Mouse (Mus musculus): Measurements from ENCODE around the gene Sbno1. TPM values are rescaled to one million over a fixed set of nuclear protein-coding genes. Genes with fewer than 3 reads are reported as not detected.
A peak's percentile ranks its signal among the peaks of the same experiment; 100 is the strongest.

The Sbno1 gene
- total and polyA plus RNA-seq, 3 experiments, result 32.4 to 500 (median 38.8) TPM

DNA sequence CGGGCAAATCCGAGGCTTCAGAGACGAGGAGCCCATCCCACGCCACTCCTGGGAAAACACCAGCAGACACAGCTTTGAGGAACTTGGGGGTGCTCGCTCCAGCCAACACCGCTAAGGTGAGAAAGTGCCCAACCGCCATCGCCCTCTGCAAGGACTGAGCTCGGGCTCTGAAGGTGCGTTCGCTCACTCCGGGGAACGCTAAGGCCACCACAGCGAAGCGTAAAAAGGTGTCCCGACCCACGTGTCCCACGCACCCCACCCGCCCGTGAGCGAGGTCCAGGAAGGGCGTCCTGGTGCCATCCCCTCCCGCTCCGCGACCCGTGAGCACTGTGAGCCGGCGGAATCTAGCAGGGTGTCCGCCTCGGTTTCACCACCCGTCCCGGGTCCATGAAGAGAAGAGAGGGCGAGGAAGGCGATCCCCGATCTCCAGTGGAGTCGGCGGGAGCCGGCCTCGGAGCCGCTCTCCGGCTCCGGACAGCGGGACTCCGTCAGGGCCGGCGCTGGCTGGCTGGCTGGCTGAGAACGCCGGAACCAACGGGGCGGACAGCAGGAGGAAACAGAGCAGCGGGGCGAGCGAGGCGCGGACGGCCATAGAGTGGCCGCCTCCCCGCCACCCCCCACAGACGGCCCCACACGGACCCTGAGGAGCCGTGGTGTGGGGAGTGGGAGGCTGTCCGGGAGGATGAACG is 934 bp downstream of the Sbno1 start:
- peak; percentile 63 for DNase-seq (ENCODE audit: low read depth, low spot score)
- Histone ChIP-seq H3K36me3 (ENCODE audit: control insufficient read depth in 1 of 2, insufficient read depth in 2 of 2, low read length in 2 of 2) (peaks cover 0 to 36% of the 10 kb centered on the region in 2 experiments; a peak in 2 of 4 replicates), H3K27ac (ENCODE audit: control insufficient read depth, low read depth, low read length) (peak overlapping the region; percentile 82), H3K9me3 (replicated peaks; ENCODE audit: insufficient read depth, low read length) (no peaks in the 10 kb centered on the region), H3K4me3 (ENCODE audit: control insufficient read depth in 1 of 2, insufficient read depth in 1 of 2, low read depth in 2 of 2, low read length in 2 of 2) (peak overlapping the region; percentile 84 to 100), H3K27me3 (ENCODE audit: control insufficient read depth in 1 of 2, insufficient read depth in 2 of 2, low read length in 2 of 2) (no peaks in the 10 kb centered on the region), H3K4me1 (ENCODE audit: control insufficient read depth in 1 of 2, insufficient read depth in 2 of 2, low read length in 2 of 2) (peaks cover 8 to 11% of the 10 kb centered on the region in 2 experiments), H3K9ac (ENCODE audit: control insufficient read depth, low read depth, low read length, poor library complexity, severe bottlenecking) (peak overlapping the region; percentile 100), H3K79me2 (ENCODE audit: control insufficient read depth, insufficient read depth, low read length, poor library complexity) (peaks cover 53% of the 10 kb centered on the region)
- TF ChIP-seq NELFE (IDR thresholded peaks at IDR 0.05; ENCODE audit: low read depth, low read length) (0 out of 2 replicates have a peak, but pooled peaks have one; percentile 2), KAT2A (conservative IDR thresholded peaks at IDR 0.05; ENCODE audit: low read depth, low read length) (no peak), ELF1 (IDR thresholded peaks at IDR 0.05; ENCODE audit: low read depth, low read length) (no peak)

- peak; percentile 77 for DNase-seq (ENCODE audit: low read depth, low spot score)
- Histone ChIP-seq H3K4me3 (ENCODE audit: control insufficient read depth in 1 of 2, insufficient read depth in 1 of 2, low read depth in 2 of 2, low read length in 2 of 2) (peak overlapping the region; percentile 84 to 100), H3K4me1 (ENCODE audit: control insufficient read depth in 1 of 2, insufficient read depth in 2 of 2, low read length in 2 of 2) (peaks cover 13 to 16% of the 10 kb centered on the region in 2 experiments), H3K79me2 (ENCODE audit: control insufficient read depth, insufficient read depth, low read length, poor library complexity) (peaks cover 58% of the 10 kb centered on the region), H3K9me3 (replicated peaks; ENCODE audit: insufficient read depth, low read length) (no peaks in the 10 kb centered on the region), H3K27ac (ENCODE audit: control insufficient read depth, low read depth, low read length) (peak overlapping the region; percentile 82), H3K36me3 (ENCODE audit: control insufficient read depth in 1 of 2, insufficient read depth in 2 of 2, low read length in 2 of 2) (peaks cover 0 to 42% of the 10 kb centered on the region in 2 experiments; a peak in 2 of 4 replicates), H3K9ac (ENCODE audit: control insufficient read depth, low read depth, low read length, poor library complexity, severe bottlenecking) (peak overlapping the region; percentile 100), H3K27me3 (ENCODE audit: control insufficient read depth in 1 of 2, insufficient read depth in 2 of 2, low read length in 2 of 2) (no peaks in the 10 kb centered on the region)
- TF ChIP-seq BHLHE40 (IDR thresholded peaks at IDR 0.05; ENCODE audit: borderline replicate concordance, low read depth, low read length) (no peak; the same call in 1 of the 2 replicates), GATA1 (IDR thresholded peaks at IDR 0.05; ENCODE audit: low read depth, low read length) (no peak), SIN3A (IDR thresholded peaks at IDR 0.05; ENCODE audit: low read length) (peak; percentile 98), MXI1 (IDR thresholded peaks at IDR 0.05; ENCODE audit: low read depth, low read length) (peak; percentile 100), HCFC1 (IDR thresholded peaks at IDR 0.05; ENCODE audit: low read depth, low read length) (peak; percentile 55), CHD1 (IDR thresholded peaks at IDR 0.05; ENCODE audit: low read depth, low read length) (no peak), TCF12 (IDR thresholded peaks at IDR 0.05; ENCODE audit: low read depth, low read length) (peak; percentile 7; the same call in 1 of the 2 replicates), NRF1 (IDR thresholded peaks at IDR 0.05; ENCODE audit: insufficient read depth, low read depth, low read length, poor library complexity, severe bottlenecking) (no peak), ELF1 (IDR thresholded peaks at IDR 0.05; ENCODE audit: low read depth, low read length) (peak; percentile 89), EP300 (IDR thresholded peaks at IDR 0.05; ENCODE audit: low read depth in 1 of 2, low read length in 2 of 2) (no peak), CTCF (IDR thresholded peaks at IDR 0.05 in 2 of 3, conservative IDR thresholded peaks at IDR 0.05 in 1 of 3; ENCODE audit: control insufficient read depth in 1 of 3, insufficient read depth in 1 of 3, low read depth in 2 of 3, low read length in 3 of 3, poor library complexity in 1 of 3, severe bottlenecking in 1 of 3) (no peak), MYB (IDR thresholded peaks at IDR 0.05; ENCODE audit: low read depth, low read length) (no peak), POLR2AphosphoS5 (IDR thresholded peaks at IDR 0.05; ENCODE audit: borderline replicate concordance, low read depth, low read length) (no peak), MEF2A (IDR thresholded peaks at IDR 0.05; ENCODE audit: extremely low read depth, insufficient replicate concordance, low read depth, low read length, poor library complexity, severe bottlenecking) (no peak), RCOR1 (IDR thresholded peaks at IDR 0.05; ENCODE audit: low read depth, low read length) (no peak), ZC3H11A (IDR thresholded peaks at IDR 0.05; ENCODE audit: low read depth, low read length) (no peak), E2F4 (IDR thresholded peaks at IDR 0.05; ENCODE audit: borderline replicate concordance, low read depth, low read length) (no peak), POLR2A (IDR thresholded peaks at IDR 0.05; ENCODE audit: control insufficient read depth in 1 of 2, insufficient read depth in 1 of 2, low read depth in 1 of 2, low read length in 2 of 2, poor library complexity in 1 of 2) (peak in 1 of 2 experiments; percentile 35; a peak in 1 of 4 replicates), ETS1 (IDR thresholded peaks at IDR 0.05; ENCODE audit: low read depth, low read length) (no peak), NELFE (IDR thresholded peaks at IDR 0.05; ENCODE audit: low read depth, low read length) (no peak), USF2 (IDR thresholded peaks at IDR 0.05; ENCODE audit: borderline replicate concordance in 1 of 2, insufficient read depth in 1 of 2, low read depth in 1 of 2, low read length in 2 of 2) (no peak), TAL1 (IDR thresholded peaks at IDR 0.05; ENCODE audit: low read length) (no peak), ZMIZ1 (IDR thresholded peaks at IDR 0.05; ENCODE audit: low read depth, low read length) (no peak), MYC (IDR thresholded peaks at IDR 0.05; ENCODE audit: low read depth, low read length) (peak; percentile 95), MAX (IDR thresholded peaks at IDR 0.05; ENCODE audit: low read length) (peak; percentile 97), ZKSCAN1 (IDR thresholded peaks at IDR 0.05; ENCODE audit: low read depth, low read length) (no peak), TBP (IDR thresholded peaks at IDR 0.05; ENCODE audit: low read depth, low read length) (peak; percentile 43; the same call in 1 of the 2 replicates)
Measured at GRCm38 (mm10) chr5:124424200-124424722, 1.5 kb downstream of the Sbno1 start.

All from MEL (cell line).